Mouse (Mus musculus): ENCODE results near the gene Zbtb41. TPM values are rescaled to one million over a fixed set of nuclear protein-coding genes. Genes with fewer than 3 reads are reported as not detected.
A peak's percentile ranks its signal among the peaks of the same experiment; 100 is the strongest.

The Zbtb41 gene
- polyA plus RNA-seq, 1 experiment from 2014 or later: 2.2 TPM

DNA sequence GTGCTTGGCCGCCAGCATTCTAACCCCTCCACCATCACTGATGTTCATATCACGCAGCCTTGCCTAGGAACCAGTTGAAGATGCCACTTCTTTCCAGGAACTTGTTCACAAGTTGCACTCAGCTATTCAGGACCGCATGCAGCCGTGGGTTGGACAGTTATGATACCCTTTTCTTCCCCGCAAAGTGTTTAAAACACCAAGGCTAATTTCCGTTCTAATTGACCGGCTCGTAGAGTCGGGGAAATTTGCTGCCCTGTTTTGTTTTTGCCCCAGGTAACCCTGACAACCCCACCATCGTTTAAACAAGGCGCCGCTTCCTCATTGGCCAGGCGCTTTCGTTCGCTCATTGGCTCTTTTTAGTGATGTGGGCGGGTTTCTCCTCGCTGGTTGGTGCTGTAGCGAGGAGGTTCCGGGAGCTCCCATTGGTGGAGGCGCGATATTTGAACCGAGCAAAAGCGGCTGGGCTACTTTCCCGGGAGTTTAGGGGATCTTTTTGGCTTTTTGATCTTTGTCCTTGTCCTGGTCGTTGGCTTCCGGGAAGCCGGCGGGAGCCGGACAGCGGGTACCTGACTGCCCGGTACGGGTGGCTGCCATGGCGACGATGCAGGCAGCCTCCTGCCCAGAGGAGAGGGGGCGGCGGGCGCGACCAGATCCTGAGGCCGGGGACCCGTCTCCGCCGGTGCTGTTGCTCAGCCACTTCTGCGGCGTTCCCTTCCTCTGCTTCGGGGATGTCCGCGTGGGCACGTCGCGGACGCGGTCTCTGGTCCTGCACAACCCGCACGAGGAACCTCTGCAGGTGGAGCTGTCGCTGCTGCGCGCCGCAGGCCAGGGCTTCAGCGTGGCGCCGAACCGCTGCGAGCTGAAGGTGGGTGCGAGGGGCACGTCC lies 32.5 kb downstream of the Zbtb41 start, which contains the start of gene Aspm:
Gene Aspm (plus strand): TSS at position 433 of the 886 bp plus-strand sequence.
- H3K4me1 ChIP-seq (ENCODE audit: control insufficient read depth, low read depth, low read length): peaks cover 16% of the 10 kb centered on the region
- peak within 1 kb of the TSS; percentile 80 for H3K4me2 ChIP-seq (ENCODE audit: low read depth, low read length)
- WGBS (ENCODE audit: insufficient replicate concordance): under 1% methylated on average over 63 of the region's 65 CpGs
- H3K27ac ChIP-seq (ENCODE audit: low read length): peak within 1 kb of the TSS; percentile 90
- H3K4me3 ChIP-seq (ENCODE audit: low read depth, low read length): peak within 1 kb of the TSS; percentile 94
- no peaks in the 10 kb centered on the region for H3K9me3 ChIP-seq (replicated peaks; ENCODE audit: control insufficient read depth, low read length)
- H3K27me3 ChIP-seq (ENCODE audit: control insufficient read depth, insufficient read depth, low read depth, low read length): no peaks in the 10 kb centered on the region
- ATAC-seq (ENCODE audit: low read depth): peak; percentile 98
- H3K36me3 ChIP-seq (ENCODE audit: control insufficient read depth, insufficient read depth): peaks cover 20% of the 10 kb centered on the region
- peak within 1 kb of the TSS; percentile 92 for H3K9ac ChIP-seq (ENCODE audit: low read depth, low read length)

DNA sequence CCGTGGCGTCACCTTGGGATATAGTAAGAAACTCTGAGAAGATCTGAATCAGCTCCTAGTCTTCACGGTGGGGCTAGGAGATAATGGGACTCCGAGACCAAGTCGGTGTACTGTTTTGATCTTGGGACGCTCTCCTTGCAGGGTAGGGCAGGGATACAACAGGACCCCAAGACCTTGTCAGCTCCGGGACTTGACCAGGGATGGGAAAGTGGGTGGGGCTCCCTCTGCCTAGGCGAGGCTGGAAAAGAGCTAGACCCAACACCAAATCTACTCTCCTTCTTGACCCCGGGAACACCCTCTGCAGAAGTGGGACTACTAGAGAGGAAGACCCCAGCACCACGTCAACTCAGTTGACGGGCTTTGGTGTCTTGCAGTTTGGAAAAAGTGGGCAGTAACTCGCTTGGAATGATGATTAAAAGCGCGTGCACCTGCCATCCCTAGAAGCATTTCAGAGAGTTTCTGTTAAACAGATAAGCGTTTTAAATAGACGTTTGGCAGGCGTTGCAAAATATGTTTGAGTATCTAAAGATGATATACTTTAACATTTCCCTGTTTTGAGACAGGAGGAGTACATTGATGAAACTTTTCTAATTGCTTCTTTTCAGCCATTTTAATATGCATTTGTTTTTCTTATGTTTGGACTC lies 33.3 kb downstream of the Zbtb41 start:
- peak overlapping the region; percentile 90 for H3K27ac ChIP-seq (ENCODE audit: low read length)

GRCm38 (mm10) chr1:139460807-139461206 lies 38.7 kb downstream of the Zbtb41 start:
- Histone ChIP-seq H3K4me3 (ENCODE audit: low read depth, low read length) (no peak overlapping the region), H3K27me3 (ENCODE audit: control insufficient read depth, insufficient read depth, low read depth, low read length) (no peaks in the 10 kb centered on the region), H3K4me1 (ENCODE audit: control insufficient read depth, low read depth, low read length) (peaks cover 12% of the 10 kb centered on the region), H3K4me2 (ENCODE audit: low read depth, low read length) (no peak overlapping the region), H3K27ac (ENCODE audit: low read length) (no peak overlapping the region), H3K9ac (ENCODE audit: low read depth, low read length) (no peak overlapping the region), H3K9me3 (replicated peaks; ENCODE audit: control insufficient read depth, low read length) (no peaks in the 10 kb centered on the region), H3K36me3 (ENCODE audit: control insufficient read depth, insufficient read depth) (peaks cover 57% of the 10 kb centered on the region)
- ATAC-seq (ENCODE audit: low read depth): no peak
- 58% methylated on average over 5 of the region's 5 CpGs for WGBS (ENCODE audit: insufficient replicate concordance)

More for the DNA sequence above, 33.3 kb downstream of the Zbtb41 start:
- under 1% methylated on average over 17 of the region's 17 CpGs for WGBS (ENCODE audit: insufficient replicate concordance)
- ATAC-seq (ENCODE audit: low read depth): peak; percentile 42
- Histone ChIP-seq H3K4me3 (ENCODE audit: low read depth, low read length) (peak overlapping the region; percentile 94), H3K4me1 (ENCODE audit: control insufficient read depth, low read depth, low read length) (peaks cover 16% of the 10 kb centered on the region), H3K9ac (ENCODE audit: low read depth, low read length) (peak overlapping the region; percentile 92), H3K36me3 (ENCODE audit: control insufficient read depth, insufficient read depth) (peaks cover 22% of the 10 kb centered on the region), H3K4me2 (ENCODE audit: low read depth, low read length) (peak overlapping the region; percentile 76), H3K27me3 (ENCODE audit: control insufficient read depth, insufficient read depth, low read depth, low read length) (no peaks in the 10 kb centered on the region), H3K9me3 (replicated peaks; ENCODE audit: control insufficient read depth, low read length) (no peaks in the 10 kb centered on the region)

DNA sequence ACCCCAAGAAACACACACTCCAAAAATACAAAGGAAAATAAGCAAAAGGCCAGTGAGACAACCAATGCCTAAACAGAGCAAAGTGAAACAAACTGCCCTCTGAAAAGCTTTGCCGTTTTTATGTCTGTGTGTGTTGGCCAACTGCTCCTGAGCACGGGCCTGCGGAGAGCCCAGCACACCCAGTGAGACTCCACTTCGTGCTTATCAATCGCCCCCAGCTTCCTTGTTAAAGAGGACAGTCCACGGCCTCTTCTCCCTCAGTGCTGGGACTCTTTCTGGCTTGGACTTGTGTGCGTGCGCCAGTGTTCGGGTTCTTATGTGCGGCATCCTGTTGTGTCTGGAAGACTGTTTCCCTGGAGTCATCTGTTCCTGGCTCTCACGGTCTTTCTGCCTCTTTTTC lies 43.8 kb downstream of the Zbtb41 start:
- Histone ChIP-seq H3K9ac (ENCODE audit: low read depth, low read length) (no peak overlapping the region), H3K27me3 (ENCODE audit: control insufficient read depth, insufficient read depth, low read depth, low read length) (no peaks in the 10 kb centered on the region), H3K4me2 (ENCODE audit: low read depth, low read length) (peak overlapping the region; percentile 20; the same call in 1 of the 2 replicates)

GRCm38 (mm10) chr1:139478898-139479297 lies 56.8 kb downstream of the Zbtb41 start:
- no peaks in the 10 kb centered on the region for H3K4me1 ChIP-seq (ENCODE audit: control insufficient read depth, low read depth, low read length)
- H3K4me2 ChIP-seq (ENCODE audit: low read depth, low read length): no peak overlapping the region
- H3K36me3 ChIP-seq (ENCODE audit: control insufficient read depth, insufficient read depth): peaks cover 70% of the 10 kb centered on the region
- no peak overlapping the region for H3K4me3 ChIP-seq (ENCODE audit: low read depth, low read length)
- H3K27ac ChIP-seq (ENCODE audit: low read length): no peak overlapping the region
- H3K9ac ChIP-seq (ENCODE audit: low read depth, low read length): no peak overlapping the region
- 94% methylated on average over 11 of the region's 11 CpGs for WGBS (ENCODE audit: insufficient replicate concordance)
- H3K27me3 ChIP-seq (ENCODE audit: control insufficient read depth, insufficient read depth, low read depth, low read length): no peaks in the 10 kb centered on the region
- no peaks in the 10 kb centered on the region for H3K9me3 ChIP-seq (replicated peaks; ENCODE audit: control insufficient read depth, low read length)
- ATAC-seq (ENCODE audit: low read depth): no peak

More for the DNA sequence above, 43.8 kb downstream of the Zbtb41 start:
- 55% methylated on average over 11 of the region's 11 CpGs for WGBS (ENCODE audit: insufficient replicate concordance)
- no peaks in the 10 kb centered on the region for H3K9me3 ChIP-seq (replicated peaks; ENCODE audit: control insufficient read depth, low read length)
- ATAC-seq (ENCODE audit: low read depth): peak; percentile 83
- no peak overlapping the region for H3K4me3 ChIP-seq (ENCODE audit: low read depth, low read length)
- H3K36me3 ChIP-seq (ENCODE audit: control insufficient read depth, insufficient read depth): peaks cover 66% of the 10 kb centered on the region
- H3K4me1 ChIP-seq (ENCODE audit: control insufficient read depth, low read depth, low read length): no peaks in the 10 kb centered on the region; the same call in 1 of the 2 replicates
- H3K27ac ChIP-seq (ENCODE audit: low read length): no peak overlapping the region

- Histone ChIP-seq H3K4me2 (ENCODE audit: low read depth, low read length) (no peak overlapping the region), H3K27ac (ENCODE audit: low read length) (no peak overlapping the region), H3K4me1 (ENCODE audit: control insufficient read depth, low read depth, low read length) (no peaks in the 10 kb centered on the region), H3K9me3 (replicated peaks; ENCODE audit: control insufficient read depth, low read length) (no peaks in the 10 kb centered on the region), H3K36me3 (ENCODE audit: control insufficient read depth, insufficient read depth) (peaks cover 61% of the 10 kb centered on the region), H3K9ac (ENCODE audit: low read depth, low read length) (no peak overlapping the region), H3K4me3 (ENCODE audit: low read depth, low read length) (no peak overlapping the region), H3K27me3 (ENCODE audit: control insufficient read depth, insufficient read depth, low read depth, low read length) (no peaks in the 10 kb centered on the region)
- 90% methylated on average over 8 of the region's 8 CpGs for WGBS (ENCODE audit: insufficient replicate concordance)
- ATAC-seq (ENCODE audit: low read depth): no peak
These were observed 58.2 kb downstream of the Zbtb41 start for GRCm38 (mm10) chr1:139480246-139480645.

GRCm38 (mm10) chr1:139481146-139481545 lies 59.1 kb downstream of the Zbtb41 start:
- Histone ChIP-seq H3K4me1 (ENCODE audit: control insufficient read depth, low read depth, low read length) (no peaks in the 10 kb centered on the region), H3K36me3 (ENCODE audit: control insufficient read depth, insufficient read depth) (peaks cover 60% of the 10 kb centered on the region), H3K4me2 (ENCODE audit: low read depth, low read length) (no peak overlapping the region), H3K9ac (ENCODE audit: low read depth, low read length) (no peak overlapping the region), H3K4me3 (ENCODE audit: low read depth, low read length) (no peak overlapping the region), H3K27me3 (ENCODE audit: control insufficient read depth, insufficient read depth, low read depth, low read length) (no peaks in the 10 kb centered on the region), H3K27ac (ENCODE audit: low read length) (no peak overlapping the region), H3K9me3 (replicated peaks; ENCODE audit: control insufficient read depth, low read length) (no peaks in the 10 kb centered on the region)
- 83% methylated on average over 4 of the region's 4 CpGs for WGBS (ENCODE audit: insufficient replicate concordance)
- no peak for ATAC-seq (ENCODE audit: low read depth)

- no peak overlapping the region for H3K4me3 ChIP-seq (ENCODE audit: low read depth, low read length)
- ATAC-seq (ENCODE audit: low read depth): no peak
- WGBS (ENCODE audit: insufficient replicate concordance): 83% methylated on average over 3 of the region's 3 CpGs
These were observed 72.5 kb downstream of the Zbtb41 start for GRCm38 (mm10) chr1:139494630-139495029.

GRCm38 (mm10) chr1:139495408-139495807 lies 73.3 kb downstream of the Zbtb41 start:
- Histone ChIP-seq H3K27ac (ENCODE audit: low read length) (no peak overlapping the region), H3K27me3 (ENCODE audit: control insufficient read depth, insufficient read depth, low read depth, low read length) (no peaks in the 10 kb centered on the region), H3K9me3 (replicated peaks; ENCODE audit: control insufficient read depth, low read length) (no peaks in the 10 kb centered on the region), H3K4me2 (ENCODE audit: low read depth, low read length) (no peak overlapping the region), H3K4me1 (ENCODE audit: control insufficient read depth, low read depth, low read length) (no peaks in the 10 kb centered on the region), H3K9ac (ENCODE audit: low read depth, low read length) (no peak overlapping the region), H3K36me3 (ENCODE audit: control insufficient read depth, insufficient read depth) (peaks cover 27% of the 10 kb centered on the region), H3K4me3 (ENCODE audit: low read depth, low read length) (no peak overlapping the region)
- no peak for ATAC-seq (ENCODE audit: low read depth)
- 83% methylated on average over 2 of the region's 2 CpGs for WGBS (ENCODE audit: insufficient replicate concordance)

More at GRCm38 (mm10) chr1:139494630-139495029, 72.5 kb downstream of the Zbtb41 start:
- Histone ChIP-seq H3K27me3 (ENCODE audit: control insufficient read depth, insufficient read depth, low read depth, low read length) (no peaks in the 10 kb centered on the region), H3K4me1 (ENCODE audit: control insufficient read depth, low read depth, low read length) (no peaks in the 10 kb centered on the region), H3K9me3 (replicated peaks; ENCODE audit: control insufficient read depth, low read length) (no peaks in the 10 kb centered on the region), H3K9ac (ENCODE audit: low read depth, low read length) (no peak overlapping the region), H3K27ac (ENCODE audit: low read length) (no peak overlapping the region), H3K4me2 (ENCODE audit: low read depth, low read length) (no peak overlapping the region), H3K36me3 (ENCODE audit: control insufficient read depth, insufficient read depth) (peaks cover 34% of the 10 kb centered on the region)
